Mouse (Mus musculus) E14TG2a.4 (cell line): ENCODE data around the gene Ppdpf.

ENCODE experiments used
- CTCF ChIP-seq: conservative IDR thresholded peaks from 2 replicates; pipeline ENCODE4 v1.5.1; 2014; ENCODE audit warnings: low read length
- NANOG ChIP-seq: IDR thresholded peaks from 2 replicates; pipeline ENCODE4 v1.6.1; 2014; ENCODE audit warnings: borderline replicate concordance, low read length, mixed read lengths
- POU5F1 ChIP-seq: IDR thresholded peaks from 2 replicates; pipeline ENCODE4 v1.6.1; 2014; ENCODE audit warnings: low read length, borderline replicate concordance

DNA sequence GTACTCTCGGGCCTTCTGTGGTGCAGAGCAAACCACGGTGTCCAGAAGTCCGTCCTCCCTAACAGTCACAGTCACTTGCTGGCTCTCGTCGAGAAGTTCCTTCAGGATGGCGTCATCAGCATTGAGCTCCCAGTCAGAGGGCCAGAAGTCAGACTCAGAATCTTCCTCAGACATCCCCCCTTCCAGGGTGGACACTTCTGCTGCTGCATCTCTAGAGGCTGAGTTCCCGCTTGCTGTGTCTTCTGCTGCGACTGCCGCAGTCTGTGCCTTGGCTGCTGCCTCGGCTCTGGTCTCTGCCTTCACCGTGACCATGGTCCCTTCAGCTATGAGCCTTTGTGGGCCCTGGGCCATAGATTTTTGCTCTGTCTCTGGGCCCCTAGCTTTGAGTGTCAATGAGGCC is 47.6 kb downstream of the Ppdpf start:
- TF ChIP-seq CTCF, result no peak
- TF ChIP-seq POU5F1, result no peak
- no peak for TF ChIP-seq NANOG
